Mouse (Mus musculus): ENCODE measurements at regions not wholly inside any gene's neighbourhood (a gene's known extent, or its start where the extent isn't known, plus 50 kb on each side); places are given as distances from the start of the nearest gene placed in this dataset.

- no peak for DNase-seq
Measured at GRCm38 (mm10) chr4:74981491-74981890, 296.6 kb downstream of the Dmac1 start.

GRCm38 (mm10) chr4:74972143-74972542, 306.0 kb downstream of the Dmac1 start:
- DNase-seq, result peak in 1 of 2 experiments; percentile 6

Measured in cerebellum, postnatal 25 days (tissue).